Mouse (Mus musculus) kidney, adult 2 months (tissue): ENCODE results near the gene Tap2. TPM values are rescaled to one million over a fixed set of nuclear protein-coding genes. Genes with fewer than 3 reads are reported as not detected.
"Not testable (repeated sequence)": the region's sequence is repeated elsewhere in the genome, so short reads cannot be mapped to it uniquely, and the experiment has no call there.

Experiments
- DNase-seq: peaks from one replicate; pipeline ENCODE4 v3.0.0; 2021
- H3K27ac ChIP-seq: fragments of 200-500 bp; 2 replicates; pipeline ENCODE4 v1.5.1; 2012; ENCODE audit warnings: low read depth, low read length, control low read depth, inconsistent platforms; ENCODE audit not compliant: insufficient read depth
- H3K27me3 ChIP-seq: fragments of 200-500 bp; replicated peaks from 2 replicates; pipeline ENCODE4 v1.6.1; 2012; ENCODE audit warnings: mild to moderate bottlenecking, moderate library complexity, low read length, inconsistent platforms; ENCODE audit not compliant: control insufficient read depth, insufficient read depth
- H3K36me3 ChIP-seq: fragments of 200-500 bp; 2 replicates; pipeline ENCODE4 v1.6.1; 2012; ENCODE audit warnings: mild to moderate bottlenecking, moderate library complexity, low read length, inconsistent platforms; ENCODE audit not compliant: control insufficient read depth, insufficient read depth
- H3K4me1 ChIP-seq: fragments of 200-500 bp; 2 replicates; pipeline ENCODE4 v1.6.1; 2011; ENCODE audit warnings: low read length; ENCODE audit not compliant: control insufficient read depth, insufficient read depth
- H3K4me3 ChIP-seq: fragments of 200-500 bp; 2 replicates; pipeline ENCODE4 v1.5.1; 2011; ENCODE audit warnings: mild to moderate bottlenecking, low read depth, low read length, control low read depth; ENCODE audit not compliant: insufficient read depth
- CTCF ChIP-seq: fragments of 200-500 bp; conservative IDR thresholded peaks from 2 replicates; pipeline ENCODE4 v1.5.1; 2011; ENCODE audit warnings: low read depth, mild to moderate bottlenecking, control low read depth, low read length, moderate library complexity, mixed read lengths; ENCODE audit not compliant: insufficient read depth, insufficient read length
- POLR2A ChIP-seq: fragments of 200-500 bp; IDR thresholded peaks from one replicate; pipeline ENCODE4 v1.6.1; 2011; ENCODE audit warnings: low read depth, low read length, control low read depth
- whole genome bisulfite sequencing: fragments of 180-500 bp; shearing (Covaris S2); methylation state at CpG from one replicate; pipeline ENCODE4 v1.1.7; 2018; 5-methylcytosine and 5-hydroxymethylcytosine counted together
- polyA plus RNA-seq: library from polyadenylated mRNA; depleted of rRNA; stranded (reverse); fragments of >200 nt; gene quantifications from 2 replicates; pipeline ENCODE4 v1.2.3, GENCODE M21; 2012

Tap2 gene
- polyA plus RNA-seq, 1 experiment: 29.2 TPM

DNA sequence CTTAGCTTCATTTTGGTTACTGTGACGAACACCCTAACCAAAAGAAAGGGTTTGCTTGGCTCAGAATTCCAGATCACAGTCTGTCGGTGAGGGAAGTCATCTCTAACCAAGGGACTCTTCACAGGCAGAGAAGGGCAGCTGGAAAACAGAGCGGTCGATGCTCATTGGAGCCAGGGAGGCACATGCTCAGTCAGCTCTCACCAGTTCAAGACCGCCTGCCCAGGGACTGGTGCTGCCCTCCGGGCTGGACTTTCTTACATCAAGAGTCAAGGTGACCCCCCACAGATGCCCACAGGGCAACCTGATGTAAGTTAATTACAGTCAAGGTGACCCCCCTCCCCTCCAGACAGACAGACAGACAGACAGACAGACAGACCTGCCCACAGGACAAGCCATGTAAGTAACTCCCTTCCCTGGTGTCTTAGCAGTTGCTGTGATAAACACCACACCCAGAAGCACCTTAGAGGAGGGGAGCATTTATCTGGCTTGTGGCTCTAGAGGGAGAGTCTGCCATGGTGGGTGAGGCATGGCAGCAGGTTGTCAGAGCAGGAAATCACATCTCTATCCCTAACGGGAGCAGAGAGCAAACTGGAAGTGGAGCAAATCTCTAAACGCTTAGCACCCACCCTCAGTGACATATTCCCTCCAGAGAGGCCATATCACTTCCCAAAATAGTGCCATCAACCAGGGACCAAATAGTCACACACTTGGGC lies 14.0 kb downstream of the Tap2 start:
- TF ChIP-seq POLR2A (no peak), CTCF (no peak)
- Histone ChIP-seq H3K4me1 (no peaks in the 10 kb centered on the region), H3K4me3 (no peak overlapping the region), H3K36me3 (no peaks in the 10 kb centered on the region), H3K27me3 (no peaks in the 10 kb centered on the region), H3K27ac (no peak overlapping the region)
- DNase-seq: no peak
- 81% methylated on average over 8 of the region's 8 CpGs for WGBS

DNA sequence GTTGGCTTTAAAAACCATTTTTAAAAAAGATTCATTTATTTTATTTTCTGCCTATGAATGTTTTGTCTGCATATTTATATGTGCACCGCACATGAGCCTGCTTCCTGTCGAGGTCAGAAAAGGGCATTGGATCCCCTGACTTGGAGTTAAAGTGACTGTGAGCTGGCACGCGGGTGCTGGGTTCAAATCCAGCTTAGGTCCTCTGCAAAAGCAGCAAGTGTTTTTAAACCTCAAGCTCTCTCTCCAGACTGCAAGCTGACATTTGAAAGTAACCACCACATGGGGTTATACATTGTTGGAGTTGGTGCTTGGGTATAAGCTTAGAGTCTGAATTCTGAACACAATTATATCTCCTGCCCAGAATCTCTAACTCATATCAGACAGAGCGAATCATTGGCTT lies 14.7 kb downstream of the Tap2 start:
- no peak overlapping the region for H3K27ac ChIP-seq
- H3K36me3 ChIP-seq: no peaks in the 10 kb centered on the region
- 87% methylated on average over 5 of the region's 5 CpGs for WGBS
- H3K27me3 ChIP-seq: no peaks in the 10 kb centered on the region
- no peaks in the 10 kb centered on the region for H3K4me1 ChIP-seq
- H3K4me3 ChIP-seq: no peak overlapping the region
- no peak for DNase-seq
- no peak for TF ChIP-seq POLR2A

- Histone ChIP-seq H3K4me1 (no peaks in the 10 kb centered on the region), H3K36me3 (no peaks in the 10 kb centered on the region), H3K27me3 (no peaks in the 10 kb centered on the region), H3K4me3 (peak overlapping the region; percentile 11; the same call in 1 of the 2 replicates), H3K27ac (peak overlapping the region; percentile 41; the same call in 1 of the 2 replicates)
- DNase-seq: peak; percentile 98
- WGBS: 18% methylated on average over 11 of the region's 11 CpGs
- TF ChIP-seq CTCF (no peak), POLR2A (no peak)
Measured at GRCm38 (mm10) chr17:34218675-34219074, 15.3 kb downstream of the Tap2 start.

GRCm38 (mm10) chr17:34219096-34219495 lies 15.8 kb downstream of the Tap2 start:
- 92% methylated on average over 9 of the region's 11 CpGs for WGBS
- H3K27me3 ChIP-seq, H3K36me3 ChIP-seq, H3K4me3 ChIP-seq, H3K4me1 ChIP-seq: not testable (repeated sequence)
- TF ChIP-seq CTCF: peak; percentile 60
- peak; percentile 74 for DNase-seq
- H3K27ac ChIP-seq: peak overlapping the region; percentile 41; the same call in 1 of the 2 replicates

- not testable (repeated sequence) for H3K4me3 ChIP-seq, H3K36me3 ChIP-seq, H3K4me1 ChIP-seq, H3K27me3 ChIP-seq, H3K27ac ChIP-seq
- DNase-seq: peak; percentile 76
- over 99% methylated on average over 6 of the region's 7 CpGs for WGBS
Measured at GRCm38 (mm10) chr17:34219801-34220200, 16.5 kb downstream of the Tap2 start.

GRCm38 (mm10) chr17:34220401-34220800 lies 17.1 kb downstream of the Tap2 start:
- not testable (repeated sequence) for H3K27ac ChIP-seq, DNase-seq, H3K4me3 ChIP-seq, H3K4me1 ChIP-seq, H3K27me3 ChIP-seq, H3K36me3 ChIP-seq
- WGBS: 100% methylated on average over 5 of the region's 16 CpGs

DNA sequence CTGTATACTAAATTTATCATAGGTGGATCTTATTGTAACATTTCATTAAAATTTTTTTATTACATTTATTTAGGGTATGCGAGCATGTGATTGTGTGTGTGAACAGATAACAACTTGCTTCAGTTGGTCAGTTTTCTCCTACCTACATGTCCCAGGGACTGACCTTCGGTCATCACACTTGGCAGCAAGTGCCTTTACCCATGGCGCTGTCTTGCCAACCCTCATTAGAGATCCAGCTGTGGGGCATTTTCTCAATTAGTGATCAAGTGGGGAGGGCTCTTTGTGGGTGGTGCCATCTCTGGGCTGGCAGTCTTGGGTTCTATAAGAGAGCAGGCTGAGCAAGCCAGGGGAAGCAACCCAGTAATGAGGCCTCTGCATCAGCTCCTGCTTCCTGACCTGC lies 21.5 kb downstream of the Tap2 start:
- Histone ChIP-seq H3K4me3 (no peak overlapping the region), H3K36me3 (no peaks in the 10 kb centered on the region), H3K27me3 (no peaks in the 10 kb centered on the region), H3K4me1 (no peaks in the 10 kb centered on the region), H3K27ac (no peak overlapping the region)
- no peak for TF ChIP-seq POLR2A
- no peak for TF ChIP-seq CTCF
- WGBS: 75% methylated on average over 3 of the region's 3 CpGs
- peak; percentile 81 for DNase-seq

DNA sequence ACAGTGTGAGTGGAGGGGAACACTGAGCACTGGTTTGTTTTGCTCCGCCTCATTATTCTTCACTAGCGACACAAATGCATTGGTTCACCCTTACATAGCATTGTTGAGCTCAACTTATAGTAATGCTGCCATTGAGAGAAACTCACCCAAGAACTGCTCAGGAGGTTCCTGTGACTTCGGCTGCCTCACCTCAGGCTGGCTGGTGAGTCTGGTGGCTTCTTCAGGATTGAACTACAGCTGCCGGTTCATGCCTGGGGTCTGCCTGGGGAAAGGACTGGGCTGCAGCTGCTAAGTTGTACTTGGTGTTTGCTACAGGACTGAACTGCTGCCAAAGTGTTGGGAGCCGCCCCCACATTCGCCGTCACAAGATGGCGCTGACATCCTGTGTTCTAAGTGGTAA lies 22.1 kb downstream of the Tap2 start:
- H3K4me3 ChIP-seq: no peak overlapping the region
- no peak for DNase-seq
- TF ChIP-seq POLR2A (no peak), CTCF (no peak)
- H3K27ac ChIP-seq: no peak overlapping the region
- no peaks in the 10 kb centered on the region for H3K36me3 ChIP-seq
- 99% methylated on average over 8 of the region's 8 CpGs for WGBS
- H3K27me3 ChIP-seq: no peaks in the 10 kb centered on the region
- no peaks in the 10 kb centered on the region for H3K4me1 ChIP-seq

DNA sequence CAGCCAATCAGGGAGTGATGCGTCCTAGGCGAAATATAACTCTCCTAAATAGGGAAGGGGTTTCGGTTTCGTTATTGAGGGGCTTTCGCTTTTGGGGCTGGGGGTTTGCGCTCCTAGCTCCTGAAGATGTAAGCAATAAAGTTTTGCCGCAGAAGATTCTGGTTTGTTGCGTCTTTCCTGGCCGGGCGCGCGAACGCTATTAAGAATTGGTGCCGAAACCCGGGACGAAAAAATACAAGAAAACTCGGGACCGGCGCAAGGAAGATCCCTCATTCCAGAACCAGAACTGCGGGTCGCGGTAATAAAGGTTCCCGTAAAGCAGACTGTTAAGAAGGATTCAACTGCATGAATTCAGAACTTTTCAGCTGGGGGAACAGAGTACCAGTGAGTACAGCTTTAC lies 22.6 kb downstream of the Tap2 start:
- H3K27me3 ChIP-seq, H3K4me1 ChIP-seq, H3K36me3 ChIP-seq, H3K4me3 ChIP-seq, DNase-seq, H3K27ac ChIP-seq: not testable (repeated sequence)
- 98% methylated on average over 16 of the region's 23 CpGs for WGBS

- not testable (repeated sequence) for H3K27ac ChIP-seq, H3K4me3 ChIP-seq, H3K4me1 ChIP-seq, H3K36me3 ChIP-seq, H3K27me3 ChIP-seq
- 95% methylated on average over 9 of the region's 9 CpGs for WGBS
- DNase-seq: peak; percentile 22
Measured at GRCm38 (mm10) chr17:34230971-34231370, 27.6 kb downstream of the Tap2 start.

DNA sequence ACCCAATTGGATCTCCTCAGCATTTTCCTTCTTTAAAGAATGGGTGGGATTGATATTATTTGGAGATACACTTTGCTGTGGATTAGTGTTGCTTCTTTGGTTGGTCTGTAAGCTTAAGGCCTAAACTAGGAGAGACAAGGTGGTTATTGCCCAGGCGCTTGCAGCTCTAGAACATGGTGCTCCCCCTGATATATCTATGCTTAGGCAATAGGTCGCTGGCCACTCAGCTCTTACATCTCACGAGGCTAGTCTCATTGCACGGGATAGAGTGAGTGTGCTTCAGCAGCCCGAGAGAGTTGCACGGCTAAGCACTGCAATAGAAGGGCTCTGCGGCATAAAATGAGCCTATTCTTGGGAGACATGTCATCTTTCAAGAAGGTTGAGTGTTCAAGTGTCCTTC lies 28.7 kb downstream of the Tap2 start:
- not testable (repeated sequence) for H3K4me3 ChIP-seq, H3K27ac ChIP-seq, H3K27me3 ChIP-seq, DNase-seq, H3K36me3 ChIP-seq, H3K4me1 ChIP-seq
- WGBS: 88% methylated on average over 7 of the region's 7 CpGs
